Mouse (Mus musculus) liver, postnatal 0 days (tissue): Measurements from ENCODE around the gene Senp2.

ENCODE experiments used
- CTCF ChIP-seq: sonication (generic); IDR thresholded peaks from 2 replicates; pipeline ENCODE4 v1.5.1; 2016; ENCODE audit warnings: antibody characterized with exemption, low read depth
- EP300 ChIP-seq: IDR thresholded peaks from 2 replicates; pipeline ENCODE4 v1.6.1; 2016; ENCODE audit warnings: antibody characterized with exemption, low read depth, mild to moderate bottlenecking

DNA sequence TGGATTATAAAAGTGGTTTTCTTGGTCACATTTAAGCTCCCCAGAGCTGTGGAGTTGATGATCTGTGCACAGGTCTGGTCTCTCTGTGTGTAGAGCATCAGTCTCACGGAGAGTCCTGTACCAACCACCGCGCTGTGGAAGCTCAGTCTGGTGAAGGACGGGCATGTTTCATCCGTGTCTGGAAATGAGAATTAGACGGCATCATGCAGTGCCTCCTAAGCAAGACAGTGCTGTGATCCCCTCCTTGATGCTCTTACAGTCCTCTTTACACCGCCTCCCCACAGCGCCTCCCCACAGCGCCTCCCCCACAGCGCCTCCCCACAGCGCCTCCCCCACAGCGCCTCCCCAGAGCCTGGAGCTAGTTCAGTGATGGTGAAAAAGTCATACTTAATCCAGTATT is 25.2 kb upstream of the Senp2 start:
- TF ChIP-seq CTCF (no peak), EP300 (no peak)
